Mouse (Mus musculus) embryonic facial prominence, embryonic 11.5 days (tissue): Measurements from ENCODE around the gene Cd68. TPM values are rescaled to one million over a fixed set of nuclear protein-coding genes. Genes with fewer than 3 reads are reported as not detected.
"Not testable (repeated sequence)": the region's sequence is repeated elsewhere in the genome, so short reads cannot be mapped to it uniquely, and the experiment has no call there.

Experiments used
- ATAC-seq: fragments of 200-750 bp; cut with Nextera tagmentation; replicated peaks from 2 replicates; pipeline ENCODE4 v1.8.0; 2017; ENCODE audit warnings: low read depth; ENCODE audit not compliant: insufficient number of reproducible peaks, low FRiP score, low TSS enrichment
- DNase-seq: peaks from one replicate; pipeline ENCODE4 v3.0.0-alpha.2; 2015; ENCODE audit warnings: low spot score
- H3K27ac ChIP-seq: fragments of 300-500 bp; sonication (generic); replicated peaks from 2 replicates; pipeline ENCODE4 v1.5.1; 2014; ENCODE audit warnings: mild to moderate bottlenecking, low read depth, low read length, control low read depth
- H3K27me3 ChIP-seq: fragments of 300-500 bp; sonication (generic); 2 replicates; pipeline ENCODE4 v1.6.1; 2014; ENCODE audit warnings: mild to moderate bottlenecking, low read length, moderate library complexity, mixed read lengths; ENCODE audit not compliant: control insufficient read depth, insufficient read depth
- H3K36me3 ChIP-seq: fragments of 300-500 bp; sonication (generic); replicated peaks from 2 replicates; pipeline ENCODE4 v1.6.1; 2014; ENCODE audit warnings: low read depth, mild to moderate bottlenecking, low read length, moderate library complexity, mixed read lengths; ENCODE audit not compliant: control insufficient read depth, insufficient read depth
- H3K4me1 ChIP-seq: fragments of 300-500 bp; sonication (generic); 2 replicates; pipeline ENCODE4 v1.6.1; 2014; ENCODE audit warnings: low read length, mixed read lengths; ENCODE audit not compliant: control insufficient read depth, insufficient read depth
- H3K4me2 ChIP-seq: fragments of 300-500 bp; sonication (generic); 2 replicates; pipeline ENCODE4 v1.6.1; 2014; ENCODE audit warnings: low read depth, mild to moderate bottlenecking, control low read depth, low read length, moderate library complexity
- H3K4me3 ChIP-seq: fragments of 300-500 bp; sonication (generic); 2 replicates; pipeline ENCODE4 v1.5.1; 2014; ENCODE audit warnings: low read depth, low read length, control low read depth
- H3K9ac ChIP-seq: fragments of 300-500 bp; sonication (generic); replicated peaks from 2 replicates; pipeline ENCODE4 v1.6.1; 2014; ENCODE audit warnings: mild to moderate bottlenecking, control low read depth, low read length
- H3K9me3 ChIP-seq: fragments of 300-500 bp; sonication (generic); replicated peaks from 2 replicates; pipeline ENCODE4 v1.6.1; 2016; ENCODE audit warnings: mild to moderate bottlenecking, low read length, inconsistent platforms, mixed read lengths; ENCODE audit not compliant: control insufficient read depth
- WGBS: fragments of 180-500 bp; shearing (Covaris S2); extraction: QIAGEN DNeasy Blood & Tissue Kit; methylation state at CpG from one replicate; pipeline ENCODE4 v1.1.7; 2014; 5-methylcytosine and 5-hydroxymethylcytosine counted together
- polyA plus RNA-seq: library from polyadenylated mRNA; unstranded; fragments of >200 nt; fragmentation: Nextera tagmentation; extraction: Ambion mirVana; gene quantifications from 2 replicates; pipeline ENCODE4 v1.2.1, GENCODE M21; 2014

Cd68 gene
- polyA plus RNA-seq, 1 experiment from 2014 or later: 5.5 TPM

DNA sequence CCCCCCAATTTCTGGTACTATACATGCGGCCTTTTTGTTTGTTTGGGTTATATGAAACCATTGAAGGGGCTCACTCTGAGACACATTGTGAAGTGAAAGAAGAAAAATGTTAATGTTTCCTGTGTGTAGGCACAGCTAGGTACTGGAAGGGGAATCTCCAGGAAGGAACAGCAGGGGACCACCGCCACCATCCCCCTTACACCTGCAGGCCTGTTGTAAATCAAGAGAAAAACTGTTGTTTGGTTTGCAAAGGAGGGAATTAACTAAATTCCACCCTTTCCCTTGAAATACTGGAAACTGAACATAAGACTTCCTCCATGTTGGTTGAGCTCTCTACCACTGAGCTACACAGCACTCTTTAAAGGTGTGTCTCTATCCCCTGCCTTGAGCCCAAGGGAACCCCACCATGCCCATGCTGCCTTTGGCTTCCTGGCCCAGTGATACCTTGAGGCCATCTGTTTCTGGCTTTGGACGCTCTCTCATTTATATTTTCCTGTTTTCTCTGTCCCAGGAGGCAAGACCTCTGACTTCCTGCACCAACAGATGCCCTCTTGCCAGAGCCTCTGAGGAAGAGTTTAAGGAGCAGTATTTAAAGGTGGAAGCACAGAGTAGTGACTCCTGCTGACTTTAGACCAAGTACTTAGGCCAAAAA is 42.8 kb upstream of the Cd68 start:
- no peak overlapping the region for H3K27ac ChIP-seq
- ATAC-seq: no peak
- WGBS: 66% methylated on average over 3 of the region's 3 CpGs

GRCm38 (mm10) chr11:69707873-69708381 is 42.0 kb upstream of the Cd68 start:
- WGBS: 91% methylated on average over 4 of the region's 4 CpGs
- no peak for DNase-seq
- no peak overlapping the region for H3K4me2 ChIP-seq
- H3K36me3 ChIP-seq: no peaks in the 10 kb centered on the region
- ATAC-seq: no peak
- no peak overlapping the region for H3K4me3 ChIP-seq
- H3K4me1 ChIP-seq: no peaks in the 10 kb centered on the region
- no peaks in the 10 kb centered on the region for H3K9me3 ChIP-seq
- H3K9ac ChIP-seq: no peak overlapping the region
- H3K27ac ChIP-seq: no peak overlapping the region
- H3K27me3 ChIP-seq: no peaks in the 10 kb centered on the region

More for the DNA sequence above, 42.8 kb upstream of the Cd68 start:
- Histone ChIP-seq H3K27me3 (no peaks in the 10 kb centered on the region), H3K36me3 (no peaks in the 10 kb centered on the region), H3K9ac (no peak overlapping the region), H3K4me1 (no peaks in the 10 kb centered on the region), H3K4me2 (no peak overlapping the region), H3K4me3 (no peak overlapping the region), H3K9me3 (no peaks in the 10 kb centered on the region)
- DNase-seq: no peak

- Histone ChIP-seq H3K27ac (no peak overlapping the region), H3K9ac (no peak overlapping the region), H3K27me3 (no peaks in the 10 kb centered on the region), H3K4me3 (no peak overlapping the region), H3K4me1 (no peaks in the 10 kb centered on the region), H3K36me3 (no peaks in the 10 kb centered on the region), H3K4me2 (no peak overlapping the region), H3K9me3 (no peaks in the 10 kb centered on the region)
- DNase-seq (no peak), ATAC-seq (no peak)
- WGBS: 85% methylated on average over 4 of the region's 4 CpGs
Measured at GRCm38 (mm10) chr11:69707480-69707847, 41.5 kb upstream of the Cd68 start.

- Histone ChIP-seq H3K9me3 (no peaks in the 10 kb centered on the region), H3K4me1 (no peaks in the 10 kb centered on the region), H3K27ac (no peak overlapping the region), H3K4me3 (no peak overlapping the region), H3K4me2 (no peak overlapping the region), H3K27me3 (no peaks in the 10 kb centered on the region), H3K9ac (no peak overlapping the region), H3K36me3 (no peaks in the 10 kb centered on the region)
- ATAC-seq: no peak
- DNase-seq: no peak
- 44% methylated on average over 6 of the region's 6 CpGs for WGBS
Measured at GRCm38 (mm10) chr11:69706775-69707479, 41.0 kb upstream of the Cd68 start.

DNA sequence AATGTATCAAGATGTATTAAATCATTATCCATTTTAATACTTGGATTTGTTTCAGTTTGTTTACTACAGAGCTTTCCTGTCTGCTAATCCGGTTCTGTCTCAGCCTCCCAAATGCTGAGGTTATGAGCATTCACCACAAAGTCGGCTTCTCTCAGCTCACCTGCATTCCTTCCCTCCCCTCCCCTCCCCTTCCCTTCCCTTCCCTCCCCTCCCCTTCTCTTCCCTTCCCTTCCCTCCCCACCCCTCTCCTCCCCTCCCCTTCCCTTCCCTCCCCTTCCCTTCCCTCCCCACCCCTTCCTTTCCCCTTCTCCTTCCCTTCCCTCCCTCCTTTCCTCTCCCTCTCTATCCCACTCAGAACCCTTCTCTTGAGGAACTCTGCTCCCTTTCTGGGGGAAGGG is 38.7 kb upstream of the Cd68 start:
- WGBS: 45% methylated on average over 2 of the region's 2 CpGs
- no peak overlapping the region for H3K4me3 ChIP-seq

GRCm38 (mm10) chr11:69703814-69704612 is 38.1 kb upstream of the Cd68 start:
- Histone ChIP-seq H3K27ac (no peak overlapping the region), H3K9ac (no peak overlapping the region), H3K27me3 (no peaks in the 10 kb centered on the region), H3K4me2 (no peak overlapping the region), H3K4me1 (no peaks in the 10 kb centered on the region), H3K9me3 (no peaks in the 10 kb centered on the region), H3K4me3 (no peak overlapping the region), H3K36me3 (no peaks in the 10 kb centered on the region)
- 67% methylated on average over 8 of the region's 8 CpGs for WGBS
- ATAC-seq (no peak), DNase-seq (no peak)

More for the DNA sequence above, 38.7 kb upstream of the Cd68 start:
- no peaks in the 10 kb centered on the region for H3K27me3 ChIP-seq
- no peak for ATAC-seq
- no peak for DNase-seq
- H3K36me3 ChIP-seq: no peaks in the 10 kb centered on the region
- no peak overlapping the region for H3K4me2 ChIP-seq
- H3K9ac ChIP-seq: no peak overlapping the region
- H3K27ac ChIP-seq: no peak overlapping the region
- H3K9me3 ChIP-seq: no peaks in the 10 kb centered on the region
- H3K4me1 ChIP-seq: no peaks in the 10 kb centered on the region

- H3K9ac ChIP-seq, ATAC-seq, H3K36me3 ChIP-seq, H3K4me1 ChIP-seq, H3K4me3 ChIP-seq, H3K27me3 ChIP-seq, DNase-seq, H3K4me2 ChIP-seq, H3K9me3 ChIP-seq, H3K27ac ChIP-seq: not testable (repeated sequence)
- 47% methylated on average over 2 of the region's 3 CpGs for WGBS
Measured at GRCm38 (mm10) chr11:69703381-69703780, 37.4 kb upstream of the Cd68 start.

GRCm38 (mm10) chr11:69702886-69703285 is 36.9 kb upstream of the Cd68 start:
- H3K4me3 ChIP-seq, H3K4me2 ChIP-seq, DNase-seq, H3K9me3 ChIP-seq, H3K9ac ChIP-seq, H3K4me1 ChIP-seq, ATAC-seq, H3K36me3 ChIP-seq, H3K27me3 ChIP-seq, H3K27ac ChIP-seq: not testable (repeated sequence)
- 90% methylated on average over 9 of the region's 10 CpGs for WGBS
